Mouse (Mus musculus) adrenal gland, adult 2 months (tissue): ENCODE measurements around the gene Fam161a. TPM values are rescaled to one million over a fixed set of nuclear protein-coding genes. Genes with fewer than 3 reads are reported as not detected.

Experiments used
- DNase-seq: peaks from one replicate; pipeline ENCODE4 v3.0.0; 2021
- polyA plus RNA-seq: library from polyadenylated mRNA; depleted of rRNA; stranded (reverse); fragments of >200 nt; gene quantifications from 2 replicates; pipeline ENCODE4 v1.2.3, GENCODE M21; 2012
- total RNA-seq, 2 experiments: library from RNA; stranded (reverse); gene quantifications; 2 replicates each; pipeline ENCODE4 v1.2.3; 2021

The Fam161a gene
- total and polyA plus RNA-seq, 3 experiments: 0.91 to 30.5 (median 18.3) TPM

GRCm38 (mm10) chr11:22990393-22991126, 16.8 kb upstream of the Fam161a start, which contains the start of gene Cct4:
TSS of gene Cct4 (plus strand) at chr11:22990519.
- peak; percentile 98 for DNase-seq

GRCm38 (mm10) chr11:22991218-22991835, 16.0 kb upstream of the Fam161a start:
- DNase-seq: no peak

GRCm38 (mm10) chr11:22994271-22994670, 13.1 kb upstream of the Fam161a start:
- no peak for DNase-seq

- DNase-seq: no peak
Observed at GRCm38 (mm10) chr11:22995461-22995860, 11.9 kb upstream of the Fam161a start.

- DNase-seq: no peak
Observed at GRCm38 (mm10) chr11:22998308-22998707, 9.0 kb upstream of the Fam161a start.

GRCm38 (mm10) chr11:23005276-23005675, 2.1 kb upstream of the Fam161a start:
- no peak for DNase-seq

GRCm38 (mm10) chr11:23007166-23007480, 208 bp upstream of the Fam161a start:
- no peak for DNase-seq

- DNase-seq: peak; percentile 93
Observed at GRCm38 (mm10) chr11:23008181-23008823, 971 bp downstream of the Fam161a start.

- no peak for DNase-seq
Observed at GRCm38 (mm10) chr11:23008824-23009200, 1.5 kb downstream of the Fam161a start.

GRCm38 (mm10) chr11:23013096-23013495, 5.8 kb downstream of the Fam161a start:
- DNase-seq: no peak

- no peak for DNase-seq
Observed at GRCm38 (mm10) chr11:23013580-23014294, 6.4 kb downstream of the Fam161a start.

GRCm38 (mm10) chr11:23014996-23015395, 7.7 kb downstream of the Fam161a start:
- DNase-seq: no peak

- no peak for DNase-seq
Observed at GRCm38 (mm10) chr11:23017943-23018342, 10.6 kb downstream of the Fam161a start.

- peak; percentile 52 for DNase-seq
Observed at GRCm38 (mm10) chr11:23020116-23020770, 12.9 kb downstream of the Fam161a start.

GRCm38 (mm10) chr11:23020841-23021240, 13.5 kb downstream of the Fam161a start:
- no peak for DNase-seq

- DNase-seq: no peak
Observed at GRCm38 (mm10) chr11:23023155-23023554, 15.8 kb downstream of the Fam161a start.

GRCm38 (mm10) chr11:23024169-23024568, 16.8 kb downstream of the Fam161a start:
- no peak for DNase-seq

- DNase-seq: no peak
Observed at GRCm38 (mm10) chr11:23028957-23029356, 21.6 kb downstream of the Fam161a start.

- DNase-seq: no peak
Observed at GRCm38 (mm10) chr11:23029399-23029798, 22.1 kb downstream of the Fam161a start.

- no peak for DNase-seq
Observed at GRCm38 (mm10) chr11:23047252-23047651, 39.9 kb downstream of the Fam161a start.

- no peak for DNase-seq
Observed at GRCm38 (mm10) chr11:23047663-23048582, 40.6 kb downstream of the Fam161a start.
